Mouse (Mus musculus) brain, embryonic 14.5 days (tissue): ENCODE data around the gene Grasp.

Source experiments
- CTCF ChIP-seq: fragments of 200-500 bp; IDR thresholded peaks from 2 replicates; pipeline ENCODE4 v1.5.1; 2012; ENCODE audit warnings: inconsistent platforms, mild to moderate bottlenecking, moderate library complexity, borderline replicate concordance; ENCODE audit not compliant: insufficient read depth, insufficient read length; ENCODE audit errors: extremely low read depth
- POLR2A ChIP-seq: fragments of 200-500 bp; IDR thresholded peaks from 2 replicates; pipeline ENCODE4 v1.6.1; 2012; ENCODE audit warnings: mild to moderate bottlenecking, inconsistent platforms, borderline replicate concordance; ENCODE audit not compliant: poor library complexity, insufficient read depth, insufficient read length, severe bottlenecking; ENCODE audit errors: extremely low read depth

- TF ChIP-seq CTCF = no peak
- no peak for TF ChIP-seq POLR2A
Observed at GRCm38 (mm10) chr15:101176795-101177691, 46.9 kb upstream of the Grasp start.
